Mouse (Mus musculus) neural tube, embryonic 14.5 days (tissue): ENCODE measurements around the gene Krt8. TPM values are rescaled to one million over a fixed set of nuclear protein-coding genes. Genes with fewer than 3 reads are reported as not detected.

Experiments
- ATAC-seq: fragments of 200-750 bp; cut with Nextera tagmentation; 2 replicates; pipeline ENCODE4 v1.8.0; 2017; ENCODE audit warnings: low read depth, mild to moderate bottlenecking, moderate TSS enrichment, moderate library complexity
- H3K27ac ChIP-seq: fragments of 300-500 bp; sonication (generic); 2 replicates; pipeline ENCODE4 v1.5.1; 2014; ENCODE audit warnings: low read depth, mild to moderate bottlenecking, control low read depth, low read length, moderate library complexity, mixed read lengths
- H3K27me3 ChIP-seq: fragments of 300-500 bp; sonication (generic); 2 replicates; pipeline ENCODE4 v1.6.1; 2014; ENCODE audit warnings: low read length; ENCODE audit not compliant: control insufficient read depth, insufficient read depth
- H3K36me3 ChIP-seq: fragments of 300-500 bp; sonication (generic); 2 replicates; pipeline ENCODE4 v1.6.1; 2014; ENCODE audit warnings: low read length, mixed read lengths; ENCODE audit not compliant: control insufficient read depth, insufficient read depth
- H3K4me1 ChIP-seq: fragments of 300-500 bp; sonication (generic); 2 replicates; pipeline ENCODE4 v1.6.1; 2014; ENCODE audit warnings: low read length; ENCODE audit not compliant: control insufficient read depth, insufficient read depth
- H3K4me2 ChIP-seq: fragments of 300-500 bp; sonication (generic); 2 replicates; pipeline ENCODE4 v1.6.1; 2014; ENCODE audit warnings: mild to moderate bottlenecking, low read depth, low read length, control low read depth
- H3K4me3 ChIP-seq: fragments of 300-500 bp; sonication (generic); 2 replicates; pipeline ENCODE4 v1.5.1; 2014; ENCODE audit warnings: low read depth, low read length, control low read depth, mixed read lengths
- H3K9ac ChIP-seq: fragments of 300-500 bp; sonication (generic); replicated peaks from 2 replicates; pipeline ENCODE4 v1.6.1; 2014; ENCODE audit warnings: low read depth, mild to moderate bottlenecking, control low read depth, low read length, mixed read lengths
- H3K9me3 ChIP-seq: fragments of 300-500 bp; sonication (generic); 2 replicates; pipeline ENCODE4 v1.6.1; 2016; ENCODE audit warnings: low read length; ENCODE audit not compliant: control insufficient read depth
- WGBS: fragments of 180-500 bp; shearing (Covaris S2); extraction: QIAGEN DNeasy Blood & Tissue Kit; methylation state at CpG from one replicate; pipeline ENCODE4 v1.1.7; 2014; 5-methylcytosine and 5-hydroxymethylcytosine counted together
- polyA plus RNA-seq: library from polyadenylated mRNA; unstranded; fragments of >200 nt; fragmentation: Nextera tagmentation; extraction: Ambion mirVana; gene quantifications from 2 replicates; pipeline ENCODE4 v1.2.1, GENCODE M21; 2014

The Krt8 gene
- polyA plus RNA-seq, 1 experiment from 2014 or later: 1.4 TPM

DNA sequence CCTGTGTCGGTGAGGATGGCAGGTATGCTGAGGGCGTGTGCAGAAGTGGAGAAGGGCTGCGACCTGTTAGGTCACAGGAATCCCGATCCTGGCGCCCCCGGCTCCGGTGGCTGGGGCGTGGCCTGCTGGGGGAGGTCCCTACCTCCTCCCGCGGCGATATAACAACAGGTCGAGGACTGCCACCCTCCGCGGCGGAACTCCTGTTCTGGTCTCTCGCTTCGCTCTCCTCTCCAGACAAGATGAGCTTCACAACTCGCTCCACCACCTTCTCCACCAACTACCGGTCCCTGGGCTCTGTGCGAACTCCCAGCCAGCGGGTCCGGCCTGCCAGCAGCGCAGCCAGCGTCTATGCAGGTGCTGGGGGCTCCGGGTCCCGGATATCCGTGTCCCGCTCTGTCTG is 23.8 kb upstream of the Krt8 start, which contains the start of gene Krt18:
TSS of gene Krt18 (plus strand) at position 141 of the 400 bp plus-strand sequence.
- no peak within 1 kb of the TSS for H3K27ac ChIP-seq
- ATAC-seq: no peak
- no peak within 1 kb of the TSS for H3K4me3 ChIP-seq
- H3K4me1 ChIP-seq: no peaks in the 10 kb centered on the region
- H3K36me3 ChIP-seq: no peaks in the 10 kb centered on the region
- 1% methylated on average over 28 of the region's 28 CpGs for WGBS
- H3K27me3 ChIP-seq: peaks cover 12% of the 10 kb centered on the region
- H3K9ac ChIP-seq: no peak within 1 kb of the TSS
- peak within 1 kb of the TSS; percentile 26 for H3K4me2 ChIP-seq
- H3K9me3 ChIP-seq: no peaks in the 10 kb centered on the region

DNA sequence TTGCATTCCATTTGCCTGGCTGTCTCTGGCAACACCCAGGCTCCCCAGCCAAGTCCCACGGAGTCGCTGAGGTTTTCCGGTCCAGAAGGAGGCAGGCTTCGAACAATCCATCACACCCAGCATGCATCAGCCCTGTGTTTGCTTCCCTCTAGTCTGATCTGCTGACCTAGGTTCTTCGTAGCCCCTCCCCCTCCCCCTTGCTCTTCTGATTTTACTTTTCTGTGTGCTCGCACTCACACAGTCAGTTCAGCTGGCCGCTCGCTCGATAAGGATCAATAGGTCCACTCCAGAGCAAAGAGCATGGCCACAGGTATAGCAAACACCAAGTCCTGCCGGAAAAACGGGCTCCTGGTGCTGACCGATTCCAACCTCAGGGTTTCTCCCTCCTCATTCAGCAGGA is 22.1 kb upstream of the Krt8 start:
- Histone ChIP-seq H3K36me3 (no peaks in the 10 kb centered on the region), H3K4me2 (no peak overlapping the region), H3K9me3 (no peaks in the 10 kb centered on the region), H3K27ac (no peak overlapping the region), H3K9ac (no peak overlapping the region), H3K4me1 (no peaks in the 10 kb centered on the region), H3K4me3 (no peak overlapping the region), H3K27me3 (peaks cover 12% of the 10 kb centered on the region)
- ATAC-seq: no peak
- 16% methylated on average over 12 of the region's 12 CpGs for WGBS

DNA sequence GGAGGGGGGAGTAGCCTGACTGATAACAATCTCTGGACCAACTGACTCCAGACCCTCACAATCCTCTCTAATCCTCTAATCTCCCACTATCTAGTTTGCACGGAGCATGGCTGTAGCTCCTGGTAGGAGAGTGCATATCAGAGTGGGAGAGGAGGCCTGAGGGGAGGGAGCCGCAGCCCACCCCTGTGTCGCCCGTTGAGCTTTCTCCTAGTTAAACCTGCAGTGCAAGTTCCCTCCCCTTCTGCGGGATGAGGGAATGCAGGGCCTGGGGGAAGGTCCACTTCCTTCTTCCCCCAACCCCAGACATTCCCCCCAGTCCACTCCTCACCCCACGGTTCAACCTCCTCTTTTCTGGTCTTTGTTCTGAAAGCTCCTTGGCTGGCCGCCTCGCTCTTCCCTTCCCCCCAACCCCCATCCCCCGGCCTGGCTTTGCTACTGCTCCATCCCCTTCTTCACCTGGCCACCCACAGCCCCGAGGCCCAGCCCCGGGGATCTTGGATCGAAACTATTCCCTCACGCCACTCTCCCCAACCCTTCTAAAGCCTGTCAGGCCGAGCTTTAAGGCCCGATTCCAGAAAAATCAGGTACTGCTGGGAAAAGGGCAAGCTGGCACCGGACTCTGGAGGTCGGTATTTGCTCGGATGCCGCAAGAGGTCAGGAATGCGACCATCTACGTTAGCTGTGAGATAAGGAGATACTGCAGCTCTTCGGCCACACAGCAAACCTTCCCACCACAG is 21.0 kb upstream of the Krt8 start:
- peaks cover 12% of the 10 kb centered on the region for H3K27me3 ChIP-seq
- no peak for ATAC-seq

DNA sequence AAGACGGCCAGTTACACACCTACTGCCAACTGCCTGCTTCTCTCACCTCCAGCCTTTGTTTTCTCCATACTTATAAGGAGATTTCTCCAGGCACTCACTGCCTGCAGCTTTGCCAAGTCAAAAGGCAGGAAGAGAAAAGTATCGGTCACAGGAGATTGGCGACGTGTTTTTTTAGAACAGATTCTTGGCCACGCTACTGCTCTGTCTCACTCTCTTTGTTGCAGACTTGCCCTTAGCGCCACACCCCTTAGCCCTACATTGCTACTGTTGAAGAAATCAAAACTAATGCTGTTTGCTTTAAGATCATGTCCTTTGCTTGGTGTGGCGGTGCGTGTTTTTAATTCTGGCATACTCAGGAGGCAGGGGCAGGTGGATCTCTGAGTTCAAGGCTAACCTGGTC is 19.6 kb upstream of the Krt8 start:
- H3K4me3 ChIP-seq: no peak overlapping the region
- no peak for ATAC-seq
- no peak overlapping the region for H3K9ac ChIP-seq
- WGBS: 76% methylated on average over 8 of the region's 8 CpGs
- no peak overlapping the region for H3K27ac ChIP-seq
- H3K36me3 ChIP-seq: no peaks in the 10 kb centered on the region
- no peak overlapping the region for H3K4me2 ChIP-seq
- no peaks in the 10 kb centered on the region for H3K9me3 ChIP-seq
- H3K4me1 ChIP-seq: no peaks in the 10 kb centered on the region
- H3K27me3 ChIP-seq: peaks cover 12% of the 10 kb centered on the region

More for the DNA sequence above, 21.0 kb upstream of the Krt8 start:
- no peak overlapping the region for H3K4me2 ChIP-seq
- 6% methylated on average over 22 of the region's 22 CpGs for WGBS
- H3K9ac ChIP-seq: 0 out of 2 replicates have a peak overlapping the region, but pooled peaks have one; percentile 16
- H3K4me3 ChIP-seq: no peak overlapping the region
- no peak overlapping the region for H3K27ac ChIP-seq
- H3K36me3 ChIP-seq: no peaks in the 10 kb centered on the region
- H3K4me1 ChIP-seq: no peaks in the 10 kb centered on the region
- H3K9me3 ChIP-seq: no peaks in the 10 kb centered on the region

DNA sequence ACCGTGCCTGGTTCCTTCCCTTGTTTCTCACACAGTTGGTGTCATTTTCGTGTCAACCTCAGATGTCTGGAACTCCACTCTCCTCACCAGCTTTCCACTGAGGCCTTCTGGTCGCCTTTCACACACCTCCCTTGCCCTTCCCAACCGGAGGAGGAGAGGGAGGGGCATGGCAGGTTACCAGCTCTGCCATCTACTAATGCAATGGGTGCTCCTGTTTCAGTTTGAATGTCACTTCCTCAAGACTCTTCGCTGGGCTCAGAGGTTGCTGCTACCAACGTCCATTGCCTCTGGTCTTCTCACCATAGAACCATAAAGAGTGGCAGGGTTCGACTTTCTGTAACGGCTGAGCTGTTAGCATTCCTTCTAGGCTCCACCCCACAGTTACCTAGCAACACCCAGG is 18.2 kb upstream of the Krt8 start:
- no peaks in the 10 kb centered on the region for H3K9me3 ChIP-seq
- no peak overlapping the region for H3K9ac ChIP-seq
- no peak overlapping the region for H3K4me2 ChIP-seq
- H3K27me3 ChIP-seq: peaks cover 6% of the 10 kb centered on the region
- 32% methylated on average over 8 of the region's 8 CpGs for WGBS
- no peak overlapping the region for H3K27ac ChIP-seq
- H3K4me1 ChIP-seq: no peaks in the 10 kb centered on the region
- no peak for ATAC-seq
- no peaks in the 10 kb centered on the region for H3K36me3 ChIP-seq
- H3K4me3 ChIP-seq: no peak overlapping the region

DNA sequence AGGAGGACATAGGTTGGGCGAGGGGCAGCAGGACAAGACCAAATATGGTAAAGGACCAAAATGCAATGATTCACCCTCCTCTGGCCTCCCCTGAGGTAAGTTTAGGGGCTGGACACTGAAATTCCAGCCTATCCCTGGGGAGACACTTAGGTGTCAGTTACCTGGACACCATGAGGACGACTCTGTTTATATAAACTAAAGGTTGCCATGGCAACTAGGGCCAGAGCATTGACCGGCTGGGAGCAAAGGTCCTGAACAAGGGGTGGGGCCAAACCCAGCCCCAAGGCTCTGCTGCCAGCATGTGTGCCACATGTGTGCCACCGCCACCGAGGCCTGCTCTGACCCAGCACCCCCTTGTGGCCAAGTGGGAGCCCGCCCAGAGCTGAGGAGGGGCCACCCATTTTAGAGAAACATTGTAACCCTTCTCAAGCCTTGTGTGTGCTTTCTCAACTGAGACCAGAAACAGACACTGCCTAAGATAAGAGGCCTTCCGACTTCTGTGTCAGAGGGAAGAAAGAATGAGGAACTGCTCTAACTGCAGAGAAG is 13.7 kb upstream of the Krt8 start:
- H3K9me3 ChIP-seq: no peaks in the 10 kb centered on the region
- H3K9ac ChIP-seq: no peak overlapping the region
- no peak overlapping the region for H3K27ac ChIP-seq
- H3K27me3 ChIP-seq: no peaks in the 10 kb centered on the region
- H3K36me3 ChIP-seq: no peaks in the 10 kb centered on the region
- H3K4me2 ChIP-seq: no peak overlapping the region
- 29% methylated on average over 7 of the region's 7 CpGs for WGBS
- H3K4me3 ChIP-seq: no peak overlapping the region
- no peaks in the 10 kb centered on the region for H3K4me1 ChIP-seq
- ATAC-seq: no peak

DNA sequence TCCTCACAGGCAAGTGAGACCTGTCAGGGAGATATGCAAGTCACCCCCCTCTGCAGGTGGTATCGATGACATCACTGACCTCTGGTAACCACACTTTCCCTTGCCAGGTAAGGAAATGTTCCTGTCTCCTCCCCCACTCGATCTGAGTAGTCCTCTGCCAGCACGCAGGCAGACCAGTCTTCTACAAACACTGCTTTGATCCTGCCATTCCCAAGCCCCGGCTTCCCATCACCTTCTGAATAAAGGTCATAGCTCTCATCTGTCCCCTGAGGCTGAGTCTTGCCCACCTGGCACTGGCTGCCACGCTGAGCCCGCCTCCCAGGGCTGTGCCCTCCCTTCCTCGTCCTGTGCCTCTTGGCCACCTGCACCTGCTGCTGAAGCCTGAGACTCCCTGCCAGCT is 12.5 kb upstream of the Krt8 start:
- Histone ChIP-seq H3K27ac (no peak overlapping the region), H3K9ac (no peak overlapping the region), H3K4me3 (no peak overlapping the region), H3K9me3 (no peaks in the 10 kb centered on the region), H3K27me3 (no peaks in the 10 kb centered on the region), H3K4me1 (no peaks in the 10 kb centered on the region), H3K36me3 (no peaks in the 10 kb centered on the region), H3K4me2 (no peak overlapping the region)
- no peak for ATAC-seq
- 18% methylated on average over 7 of the region's 7 CpGs for WGBS

DNA sequence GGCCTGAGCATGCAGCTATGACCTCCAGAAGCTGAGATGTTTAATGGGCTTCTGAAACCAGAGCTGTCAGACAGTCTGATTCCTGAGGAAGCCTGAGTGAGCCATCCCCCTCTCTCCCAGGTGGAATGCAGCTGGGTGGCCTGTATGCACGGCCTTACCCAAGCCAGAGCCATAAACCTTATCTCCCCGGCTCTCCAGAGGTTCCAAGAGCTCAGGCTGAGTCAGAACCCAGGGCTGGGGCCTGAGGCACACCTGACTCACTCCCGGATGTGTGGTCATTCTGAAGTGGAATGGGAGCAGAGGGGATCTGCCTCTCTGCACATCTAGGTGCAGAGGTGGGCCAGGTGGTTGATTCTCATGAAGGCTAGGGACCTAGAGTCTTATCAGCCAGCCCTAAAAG is 11.8 kb upstream of the Krt8 start:
- Histone ChIP-seq H3K36me3 (no peaks in the 10 kb centered on the region), H3K27me3 (no peaks in the 10 kb centered on the region), H3K4me1 (no peaks in the 10 kb centered on the region), H3K4me2 (no peak overlapping the region), H3K9ac (no peak overlapping the region), H3K27ac (no peak overlapping the region), H3K9me3 (no peaks in the 10 kb centered on the region), H3K4me3 (no peak overlapping the region)
- 29% methylated on average over 3 of the region's 3 CpGs for WGBS
- no peak for ATAC-seq

DNA sequence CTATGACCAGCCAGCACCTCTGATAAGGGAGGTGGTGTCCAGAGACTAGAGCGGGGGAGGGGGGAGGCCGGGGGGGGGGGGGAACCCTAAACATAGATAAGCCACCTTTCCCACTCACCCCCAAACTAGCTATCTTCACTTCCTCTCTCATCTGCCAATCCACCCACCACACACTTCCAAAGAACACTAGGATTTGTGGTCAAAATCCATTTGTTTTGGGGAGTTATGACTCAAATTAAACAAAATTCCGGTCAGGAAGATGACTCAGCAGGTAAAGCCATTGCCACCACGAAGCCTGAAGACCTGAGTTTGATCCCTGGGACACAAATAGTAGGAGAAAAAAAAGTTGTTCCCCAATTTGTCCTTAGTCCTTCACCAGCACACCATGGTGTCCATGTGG is 10.6 kb upstream of the Krt8 start:
- Histone ChIP-seq H3K27me3 (no peaks in the 10 kb centered on the region), H3K27ac (no peak overlapping the region), H3K4me1 (no peaks in the 10 kb centered on the region), H3K4me3 (no peak overlapping the region), H3K9ac (no peak overlapping the region), H3K4me2 (no peak overlapping the region), H3K9me3 (no peaks in the 10 kb centered on the region), H3K36me3 (no peaks in the 10 kb centered on the region)
- 77% methylated on average over 2 of the region's 4 CpGs for WGBS
- ATAC-seq: no peak
